Mouse (Mus musculus) intestine, embryonic 14.5 days (tissue): ENCODE data around the gene Tpd52l2. TPM values are rescaled to one million over a fixed set of nuclear protein-coding genes. Genes with fewer than 3 reads are reported as not detected.

Experiments
- ATAC-seq: fragments of 200-750 bp; cut with Nextera tagmentation; replicated peaks from 2 replicates; pipeline ENCODE4 v1.8.0; 2017; ENCODE audit warnings: low read depth, moderate number of reproducible peaks, moderate TSS enrichment, moderate library complexity; ENCODE audit not compliant: low FRiP score, low TSS enrichment
- DNase-seq: peaks from one replicate; pipeline ENCODE4 v3.0.0-alpha.2; 2018; ENCODE audit warnings: low spot score
- H3K27ac ChIP-seq: fragments of 300-500 bp; sonication (generic); 2 replicates; pipeline ENCODE4 v1.5.1; 2014; ENCODE audit warnings: low read depth, mild to moderate bottlenecking, control low read depth
- H3K27me3 ChIP-seq: fragments of 300-500 bp; sonication (generic); replicated peaks from 2 replicates; pipeline ENCODE4 v1.6.1; 2014; ENCODE audit warnings: low read length, control low read depth; ENCODE audit not compliant: control insufficient read depth, insufficient read depth
- H3K36me3 ChIP-seq: fragments of 300-500 bp; sonication (generic); 2 replicates; pipeline ENCODE4 v1.6.1; 2014; ENCODE audit warnings: low read length, control low read depth; ENCODE audit not compliant: control insufficient read depth, insufficient read depth
- H3K4me1 ChIP-seq: fragments of 300-500 bp; sonication (generic); replicated peaks from 2 replicates; pipeline ENCODE4 v1.6.1; 2014; ENCODE audit warnings: low read length, control low read depth, mixed read lengths; ENCODE audit not compliant: control insufficient read depth, insufficient read depth
- H3K4me2 ChIP-seq: fragments of 300-500 bp; sonication (generic); 2 replicates; pipeline ENCODE4 v1.6.1; 2014; ENCODE audit warnings: low read length
- H3K4me3 ChIP-seq: fragments of 300-500 bp; sonication (generic); 2 replicates; pipeline ENCODE4 v1.5.1; 2014; ENCODE audit warnings: low read depth, low read length, control low read depth, mixed read lengths
- H3K9ac ChIP-seq: fragments of 300-500 bp; sonication (generic); 2 replicates; pipeline ENCODE4 v1.6.1; 2014; ENCODE audit warnings: mild to moderate bottlenecking, low read length
- H3K9me3 ChIP-seq: fragments of 300-500 bp; sonication (generic); 2 replicates; pipeline ENCODE4 v1.6.1; 2016; ENCODE audit warnings: low read length, control low read depth; ENCODE audit not compliant: control insufficient read depth
- WGBS: fragments of 180-500 bp; shearing (Covaris S2); extraction: QIAGEN DNeasy Blood & Tissue Kit; methylation state at CpG from one replicate; pipeline ENCODE4 v1.1.7; 2014; 5-methylcytosine and 5-hydroxymethylcytosine counted together
- polyA plus RNA-seq: library from polyadenylated mRNA; unstranded; fragments of >200 nt; fragmentation: Nextera tagmentation; extraction: Ambion mirVana; gene quantifications from 2 replicates; pipeline ENCODE4 v1.2.1, GENCODE M21; 2014

Gene Tpd52l2
- polyA plus RNA-seq, 1 experiment from 2014 or later = 152 TPM

DNA sequence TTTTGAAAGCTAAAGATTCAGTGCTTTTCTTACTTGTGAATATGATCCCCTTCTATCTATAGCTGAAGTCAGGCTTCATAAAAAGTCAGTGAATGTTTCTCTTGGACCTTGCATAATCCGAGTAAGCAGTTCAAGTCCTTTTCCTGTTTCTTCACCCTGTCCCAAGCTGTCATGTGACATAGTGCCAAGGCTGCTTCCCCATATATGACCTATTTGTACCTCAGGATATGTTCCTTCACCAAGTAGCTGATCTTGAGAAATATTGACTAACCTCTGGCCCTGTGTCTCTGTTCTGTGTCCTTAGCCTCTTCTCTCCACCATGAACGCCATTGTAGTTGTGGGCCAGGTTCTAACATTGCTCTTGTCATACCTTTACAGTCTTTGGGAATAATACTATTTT lies 39.5 kb downstream of the Tpd52l2 start:
- H3K9me3 ChIP-seq = no peaks in the 10 kb centered on the region
- no peaks in the 10 kb centered on the region for H3K4me1 ChIP-seq
- no peak overlapping the region for H3K4me3 ChIP-seq

DNA sequence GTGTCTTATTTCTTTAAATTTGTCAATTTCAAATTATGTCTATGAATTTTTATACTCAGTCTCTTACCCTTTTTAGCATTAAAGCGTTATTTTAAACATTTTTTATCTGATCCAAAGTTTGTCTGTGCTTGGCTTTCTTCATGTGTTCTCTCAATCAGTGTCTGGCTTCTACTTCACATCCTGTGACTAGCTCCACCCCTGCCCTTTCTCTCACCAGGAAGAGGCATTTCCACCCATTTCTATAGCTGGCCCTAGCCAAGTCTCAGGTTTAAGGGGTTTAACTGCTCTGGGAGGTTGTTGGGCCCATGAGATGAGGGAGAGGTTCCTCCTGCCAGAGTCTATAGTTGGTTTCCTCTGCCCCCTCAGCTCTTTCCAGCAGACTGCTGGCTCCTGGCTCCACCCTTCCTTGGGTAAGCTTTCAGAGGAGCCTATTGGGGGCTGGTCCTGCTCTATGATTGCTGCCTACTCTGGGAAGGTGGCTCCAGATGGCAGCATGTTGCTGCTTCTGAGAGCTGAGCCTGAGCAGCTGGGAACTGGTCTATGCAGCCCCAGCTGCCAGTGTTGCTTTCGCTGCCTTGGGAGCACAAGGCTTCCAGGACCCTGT lies 40.6 kb downstream of the Tpd52l2 start:
- peaks cover 3% of the 10 kb centered on the region for H3K36me3 ChIP-seq
- H3K4me2 ChIP-seq = no peak overlapping the region
- no peak overlapping the region for H3K4me3 ChIP-seq
- H3K9ac ChIP-seq = no peak overlapping the region
- ATAC-seq (no peak), DNase-seq (no peak)
- H3K27me3 ChIP-seq = no peaks in the 10 kb centered on the region
- WGBS = 82% methylated on average over 2 of the region's 2 CpGs
- H3K27ac ChIP-seq = 0 out of 2 replicates have a peak overlapping the region, but pooled peaks have one; percentile 38
- H3K9me3 ChIP-seq = no peaks in the 10 kb centered on the region
- no peaks in the 10 kb centered on the region for H3K4me1 ChIP-seq

More for the DNA sequence above, 39.5 kb downstream of the Tpd52l2 start:
- no peaks in the 10 kb centered on the region; the same call in none of the 2 replicates for H3K36me3 ChIP-seq
- H3K9ac ChIP-seq = no peak overlapping the region
- ATAC-seq = no peak
- no peak for DNase-seq
- no peak overlapping the region for H3K27ac ChIP-seq
- WGBS = 91% methylated on average over 2 of the region's 2 CpGs
- H3K27me3 ChIP-seq = no peaks in the 10 kb centered on the region
- H3K4me2 ChIP-seq = no peak overlapping the region

DNA sequence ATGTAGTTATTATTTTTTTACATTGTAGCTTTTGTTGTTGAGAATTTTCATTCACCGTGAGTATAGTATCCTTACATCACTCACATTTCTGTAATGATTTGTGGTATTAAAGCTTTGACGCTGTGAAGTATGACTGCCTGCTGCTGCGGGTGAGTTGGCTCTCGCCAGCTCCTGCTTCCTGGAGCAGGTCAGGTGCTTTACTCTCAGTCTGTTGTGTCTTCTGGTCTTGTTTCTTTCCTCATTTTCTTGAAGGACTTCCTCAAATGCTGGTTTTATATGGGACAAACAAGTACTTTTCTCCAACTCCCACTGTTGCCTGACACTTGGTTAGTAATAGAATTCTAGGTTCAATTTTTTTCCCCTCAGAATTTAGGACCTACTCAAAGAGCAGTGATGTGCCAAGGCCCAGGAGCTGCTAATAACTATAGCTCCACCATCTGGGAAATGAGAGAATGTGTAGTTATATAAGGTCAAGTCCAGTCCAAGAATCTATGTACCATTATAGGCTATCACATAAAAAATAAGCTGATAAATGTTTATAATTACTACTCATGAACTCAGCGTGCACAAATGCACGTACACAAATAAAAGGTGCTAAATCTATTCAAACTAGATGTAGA lies 44.9 kb downstream of the Tpd52l2 start:
- H3K27me3 ChIP-seq = no peaks in the 10 kb centered on the region
- DNase-seq = no peak

DNA sequence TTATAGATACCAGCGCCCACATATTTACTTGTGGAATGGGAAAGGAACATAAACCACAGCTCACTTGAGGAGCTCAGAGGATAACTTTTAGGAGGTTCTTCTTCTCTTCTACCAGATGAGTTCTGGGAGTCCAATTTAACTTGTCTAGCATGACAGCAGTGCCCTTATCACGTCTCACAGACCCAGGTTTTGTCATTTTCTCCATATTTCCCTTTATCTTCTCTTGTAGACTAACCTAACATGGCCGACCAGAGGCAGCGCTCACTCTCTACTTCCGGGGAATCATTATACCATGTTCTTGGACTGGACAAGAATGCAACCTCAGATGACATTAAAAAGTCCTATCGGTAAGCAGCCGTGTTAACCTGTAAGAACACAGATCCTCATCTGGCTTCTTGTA lies 49.2 kb downstream of the Tpd52l2 start:
- Histone ChIP-seq H3K4me1 (no peaks in the 10 kb centered on the region), H3K9ac (no peak overlapping the region), H3K27me3 (no peaks in the 10 kb centered on the region), H3K4me2 (no peak overlapping the region), H3K27ac (no peak overlapping the region), H3K4me3 (no peak overlapping the region), H3K9me3 (no peaks in the 10 kb centered on the region), H3K36me3 (peaks cover 61% of the 10 kb centered on the region)
- 95% methylated on average over 7 of the region's 7 CpGs for WGBS
- DNase-seq = no peak
- no peak for ATAC-seq

More for the DNA sequence above, 44.9 kb downstream of the Tpd52l2 start:
- Histone ChIP-seq H3K9ac (no peak overlapping the region), H3K4me3 (no peak overlapping the region), H3K4me1 (no peaks in the 10 kb centered on the region), H3K36me3 (peaks cover 20% of the 10 kb centered on the region), H3K27ac (no peak overlapping the region), H3K4me2 (no peak overlapping the region), H3K9me3 (no peaks in the 10 kb centered on the region)
- WGBS = 93% methylated on average over 6 of the region's 6 CpGs
- no peak for ATAC-seq

DNA sequence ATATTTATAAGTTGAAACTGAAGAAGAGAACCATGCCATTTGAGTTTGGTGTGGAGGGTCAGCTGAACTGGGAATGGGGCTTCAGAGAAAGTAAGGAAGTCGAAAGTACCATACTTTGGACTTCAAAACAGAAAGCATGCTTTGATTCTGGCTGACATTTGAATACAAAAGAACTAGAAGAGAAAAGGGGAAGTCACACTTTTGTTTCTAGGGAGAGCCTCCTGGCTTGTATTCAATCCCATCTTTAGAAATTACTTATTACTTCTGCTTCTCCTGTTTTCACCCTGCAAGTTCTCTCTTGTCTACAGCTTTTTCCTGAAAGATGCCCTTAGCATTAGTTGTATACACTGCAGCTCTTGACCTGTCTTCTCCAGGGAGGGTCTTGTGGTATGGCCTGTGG lies 51.3 kb downstream of the Tpd52l2 start:
- no peak for DNase-seq
- Histone ChIP-seq H3K36me3 (peaks cover 76% of the 10 kb centered on the region), H3K4me1 (no peaks in the 10 kb centered on the region), H3K9me3 (no peaks in the 10 kb centered on the region), H3K9ac (no peak overlapping the region), H3K4me2 (no peak overlapping the region), H3K27ac (no peak overlapping the region), H3K27me3 (no peaks in the 10 kb centered on the region), H3K4me3 (no peak overlapping the region)
- 73% methylated on average over 1 of the region's 1 CpGs for WGBS
- no peak for ATAC-seq

DNA sequence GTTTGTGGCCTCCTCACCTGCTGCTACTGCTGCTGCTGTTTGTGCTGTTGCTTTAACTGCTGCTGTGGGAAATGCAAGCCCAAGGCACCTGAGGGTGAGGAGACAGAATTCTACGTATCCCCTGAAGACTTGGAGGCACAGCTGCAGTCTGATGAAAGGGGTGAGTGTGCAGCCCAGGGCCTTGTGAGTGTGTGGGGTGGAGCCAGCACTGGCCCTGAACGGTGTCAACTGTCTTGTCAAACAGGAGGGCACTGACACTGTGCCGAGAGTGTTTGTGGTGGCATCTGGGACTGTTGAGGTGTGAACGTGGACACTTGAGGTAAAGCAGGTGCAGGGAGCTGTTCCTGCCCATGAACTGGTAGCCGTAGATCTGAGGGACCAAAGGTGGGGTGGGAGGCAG lies 51.7 kb downstream of the Tpd52l2 start:
- H3K4me2 ChIP-seq = no peak overlapping the region
- ATAC-seq (no peak), DNase-seq (no peak)
- no peak overlapping the region for H3K4me3 ChIP-seq
- H3K27me3 ChIP-seq = no peaks in the 10 kb centered on the region
- peaks cover 76% of the 10 kb centered on the region for H3K36me3 ChIP-seq
- H3K9me3 ChIP-seq = no peaks in the 10 kb centered on the region
- H3K4me1 ChIP-seq = no peaks in the 10 kb centered on the region
- WGBS = 82% methylated on average over 5 of the region's 5 CpGs
- H3K9ac ChIP-seq = no peak overlapping the region
- no peak overlapping the region for H3K27ac ChIP-seq

DNA sequence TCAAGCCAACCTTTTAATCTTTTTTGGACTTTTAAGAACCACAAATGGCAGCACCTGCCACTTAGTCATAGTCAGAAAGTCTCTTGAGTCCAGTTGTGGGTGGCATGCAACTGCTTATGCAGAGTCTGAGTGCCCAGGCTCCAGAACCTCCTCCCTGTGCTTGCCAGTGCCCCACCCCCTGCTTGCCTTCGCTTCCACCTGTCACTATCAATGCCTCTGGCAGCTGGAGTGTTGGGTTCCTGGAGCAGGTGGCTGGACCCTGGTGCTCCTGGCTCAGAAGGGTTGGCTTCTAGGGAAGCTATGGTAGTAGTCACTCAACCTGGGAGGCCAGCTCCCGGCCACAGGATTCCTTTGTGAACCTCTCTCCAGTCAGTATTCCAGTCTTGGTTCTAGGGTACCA lies 53.3 kb downstream of the Tpd52l2 start:
- Histone ChIP-seq H3K27ac (no peak overlapping the region), H3K9ac (no peak overlapping the region), H3K27me3 (no peaks in the 10 kb centered on the region), H3K9me3 (no peaks in the 10 kb centered on the region), H3K4me3 (no peak overlapping the region), H3K4me2 (no peak overlapping the region), H3K36me3 (peaks cover 77% of the 10 kb centered on the region), H3K4me1 (no peaks in the 10 kb centered on the region)
- no peak for ATAC-seq
- no peak for DNase-seq
- 95% methylated on average over 2 of the region's 2 CpGs for WGBS

DNA sequence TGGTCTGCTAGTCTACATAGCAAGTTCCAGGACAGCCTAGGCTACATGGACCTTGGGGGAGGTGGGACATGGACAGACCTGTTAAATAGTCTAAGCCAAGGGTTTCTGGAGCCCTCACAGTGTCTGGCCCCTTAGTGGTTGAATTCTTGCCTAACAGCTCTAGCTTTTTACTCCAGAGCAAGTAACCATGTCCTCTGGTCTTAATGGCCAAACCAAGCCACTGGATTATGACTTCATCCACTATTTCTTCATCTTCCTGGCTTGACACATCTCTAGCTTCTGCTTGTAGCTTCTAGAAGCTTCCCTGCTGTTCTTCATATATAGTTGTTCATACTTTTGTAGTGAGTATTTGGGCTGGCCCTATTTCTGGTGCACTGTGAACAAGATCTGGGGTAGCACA lies 56.8 kb downstream of the Tpd52l2 start:
- H3K27ac ChIP-seq = no peak overlapping the region
- no peak overlapping the region for H3K4me3 ChIP-seq
- H3K4me2 ChIP-seq = no peak overlapping the region
- no peak overlapping the region for H3K9ac ChIP-seq
- peaks cover 47% of the 10 kb centered on the region for H3K36me3 ChIP-seq
- no peaks in the 10 kb centered on the region for H3K9me3 ChIP-seq
- no peaks in the 10 kb centered on the region for H3K4me1 ChIP-seq
- ATAC-seq (no peak), DNase-seq (no peak)
- no peaks in the 10 kb centered on the region for H3K27me3 ChIP-seq

DNA sequence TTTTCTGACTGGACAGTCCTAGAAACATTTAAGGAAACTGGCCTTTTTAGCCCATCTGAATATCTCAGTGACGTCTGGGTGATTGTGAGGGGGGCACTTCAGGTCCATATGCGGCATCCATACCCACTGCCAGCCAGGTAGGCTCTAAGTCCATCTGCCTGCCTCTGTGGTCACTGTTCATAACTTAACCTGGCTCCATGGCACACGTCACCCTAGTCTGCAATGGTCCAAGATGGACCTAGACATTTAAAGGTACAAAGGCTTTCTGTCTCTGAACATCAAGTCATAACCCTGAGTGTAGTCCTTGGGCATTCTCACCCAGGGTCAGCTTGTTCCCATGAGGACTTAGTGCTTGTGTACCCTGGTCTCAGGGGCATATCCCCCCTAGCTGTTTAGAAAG lies 70.4 kb downstream of the Tpd52l2 start:
- H3K27me3 ChIP-seq = no peaks in the 10 kb centered on the region
- DNase-seq (peak; percentile 40), ATAC-seq (no peak)
- no peak overlapping the region for H3K4me3 ChIP-seq
- 89% methylated on average over 3 of the region's 3 CpGs for WGBS
- H3K9ac ChIP-seq = no peak overlapping the region
- H3K4me1 ChIP-seq = no peaks in the 10 kb centered on the region
- peaks cover 12% of the 10 kb centered on the region for H3K36me3 ChIP-seq
- no peak overlapping the region for H3K27ac ChIP-seq
- H3K9me3 ChIP-seq = no peaks in the 10 kb centered on the region
- H3K4me2 ChIP-seq = no peak overlapping the region
